Mouse (Mus musculus) CH12.LX (cell line): ENCODE results near the gene Adam12. TPM values are rescaled to one million over a fixed set of nuclear protein-coding genes. Genes with fewer than 3 reads are reported as not detected.

Source experiments
- DNase-seq: peaks from one replicate; pipeline ENCODE4 v3.0.0-alpha.2; 2013; ENCODE audit errors: extremely low read depth
- H3K27ac ChIP-seq: 2 replicates; pipeline ENCODE4 v1.5.1; 2012; ENCODE audit warnings: low read depth, mild to moderate bottlenecking, control low read depth, moderate library complexity; ENCODE audit not compliant: insufficient read depth
- H3K27me3 ChIP-seq: replicated peaks from 2 replicates; pipeline ENCODE3; 2012; ENCODE audit warnings: inconsistent platforms
- H3K36me3 ChIP-seq, 2 experiments: replicated peaks in 1 of 2; 2 replicates each; pipeline versions ENCODE3 to v1.6.1; 2012; ENCODE audit warnings: inconsistent platforms in 1 of 2, low read length in 1 of 2, mild to moderate bottlenecking in 1 of 2, mixed read lengths in 1 of 2, moderate library complexity in 1 of 2; ENCODE audit not compliant: control insufficient read depth in 1 of 2, insufficient read depth in 1 of 2
- H3K4me1 ChIP-seq, 2 experiments: 2 replicates each; pipeline ENCODE4 v1.6.1; 2012; ENCODE audit warnings: inconsistent platforms in 1 of 2, moderate library complexity in 1 of 2; ENCODE audit not compliant: insufficient read depth in 2 of 2, control insufficient read depth in 1 of 2
- H3K4me2 ChIP-seq: 2 replicates; pipeline ENCODE4 v1.6.1; 2012; ENCODE audit warnings: low read depth, mild to moderate bottlenecking, control low read depth; ENCODE audit not compliant: poor library complexity, insufficient read depth, severe bottlenecking
- H3K4me3 ChIP-seq, 3 experiments: fragments of 150-350 bp in 1 of 3; sonication (generic) in 1 of 3; replicated peaks in 1 of 3; 2 replicates each; pipeline versions ENCODE3 to v1.5.1; 2011 to 2012; ENCODE audit warnings: low read depth in 2 of 3, low read length in 2 of 3, mild to moderate bottlenecking in 2 of 3, moderate library complexity in 2 of 3, control low read depth in 1 of 3, improper control_type of control experiment in 1 of 3, inconsistent platforms in 1 of 3, mixed read lengths in 1 of 3; ENCODE audit not compliant: poor library complexity in 1 of 3
- H3K79me2 ChIP-seq: replicated peaks from 2 replicates; pipeline ENCODE4 v1.6.1; 2012; ENCODE audit warnings: mild to moderate bottlenecking, moderate library complexity; ENCODE audit not compliant: control insufficient read depth, poor library complexity, insufficient read depth, severe bottlenecking; ENCODE audit errors: extremely low read depth
- H3K9ac ChIP-seq: 2 replicates; pipeline ENCODE4 v1.6.1; 2012; ENCODE audit warnings: low read depth, mild to moderate bottlenecking, control low read depth, moderate library complexity; ENCODE audit not compliant: insufficient read depth
- H3K9me3 ChIP-seq: replicated peaks from 2 replicates; pipeline ENCODE3; 2012; ENCODE audit warnings: low read length, inconsistent platforms, mixed read lengths
- BHLHE40 ChIP-seq: IDR thresholded peaks from 2 replicates; pipeline ENCODE4 v1.6.1; 2011; ENCODE audit warnings: mild to moderate bottlenecking, low read depth, low read length, improper control_type of control experiment
- CHD1 ChIP-seq: IDR thresholded peaks from 2 replicates; pipeline ENCODE4 v1.6.1; 2012; ENCODE audit warnings: low read depth, low read length, improper control_type of control experiment, inconsistent platforms
- E2F4 ChIP-seq: IDR thresholded peaks from 2 replicates; pipeline ENCODE4 v1.6.1; 2011; ENCODE audit warnings: low read depth, low read length, improper control_type of control experiment; ENCODE audit not compliant: insufficient replicate concordance
- ELF1 ChIP-seq: IDR thresholded peaks from 2 replicates; pipeline ENCODE4 v1.6.1; 2014; ENCODE audit warnings: low read depth, mild to moderate bottlenecking, inconsistent platforms, low read length, improper control_type of control experiment
- ETS1 ChIP-seq: conservative IDR thresholded peaks from 2 replicates; pipeline ENCODE4 v1.6.1; 2012; ENCODE audit warnings: low read depth, mild to moderate bottlenecking, inconsistent platforms, low read length, improper control_type of control experiment, moderate library complexity
- JUND ChIP-seq: conservative IDR thresholded peaks from 2 replicates; pipeline ENCODE4 v1.6.1; 2011; ENCODE audit warnings: low read depth, low read length, improper control_type of control experiment
- KAT2A ChIP-seq: IDR thresholded peaks from 2 replicates; pipeline ENCODE4 v1.6.1; 2012; ENCODE audit warnings: low read length, improper control_type of control experiment, inconsistent platforms; ENCODE audit not compliant: insufficient replicate concordance
- MAZ ChIP-seq: IDR thresholded peaks from 2 replicates; pipeline ENCODE4 v1.6.1; 2012; ENCODE audit warnings: low read depth, mild to moderate bottlenecking, inconsistent platforms, low read length, improper control_type of control experiment, moderate library complexity
- SIN3A ChIP-seq: IDR thresholded peaks from 2 replicates; pipeline ENCODE4 v1.6.1; 2012; ENCODE audit warnings: low read length, improper control_type of control experiment, inconsistent platforms
- SMC3 ChIP-seq: IDR thresholded peaks from 2 replicates; pipeline ENCODE4 v1.6.1; 2011; ENCODE audit warnings: low read depth, low read length, improper control_type of control experiment
- TCF12 ChIP-seq: IDR thresholded peaks from 2 replicates; pipeline ENCODE4 v1.6.1; 2014; ENCODE audit warnings: low read depth, mild to moderate bottlenecking, inconsistent platforms, low read length, improper control_type of control experiment
- ZC3H11A ChIP-seq: IDR thresholded peaks from 2 replicates; pipeline ENCODE4 v1.6.1; 2012; ENCODE audit warnings: low read depth, mild to moderate bottlenecking, inconsistent platforms, low read length, improper control_type of control experiment
- ZKSCAN1 ChIP-seq: IDR thresholded peaks from 2 replicates; pipeline ENCODE4 v1.6.1; 2012; ENCODE audit warnings: low read depth, inconsistent platforms, low read length, improper control_type of control experiment, borderline replicate concordance
- dilution Hi-C: fragments of 300-500 bp; cut with MboI; formaldehyde crosslinking; loops from 2 replicates; pipeline ENCODE4 v1.14.3; 2020; ENCODE audit warnings: low sequenced_read_pairs; ENCODE audit not compliant: extremely low pct_unique_long_range_greater_than_20kb, extremely low pct_ligation_motif_present
- in situ Hi-C: fragments of 300-500 bp; cut with MboI; formaldehyde crosslinking; loops from 3 replicates; pipeline ENCODE4 v1.14.3; 2019; ENCODE audit warnings: low sequenced_read_pairs, low pct_ligation_motif_present, low pct_unique_long_range_greater_than_20kb, mixed read lengths
- polyA plus RNA-seq: library from polyadenylated mRNA; unstranded; fragments of >175 nt; gene quantifications from 2 replicates; pipeline ENCODE4 v1.2.1, GENCODE M21; 2012; ENCODE audit warnings: low read depth; ENCODE audit not compliant: insufficient read length
- total RNA-seq, 2 experiments: library from RNA; depleted of rRNA; stranded (reverse); fragments of 300-350 nt in 1 of 2; fragments of >200 nt in 1 of 2; gene quantifications; 2 replicates each; pipeline ENCODE4 v1.2.3; 2012 to 2014

The Adam12 gene
- total and polyA plus RNA-seq, 3 experiments = not detected

DNA sequence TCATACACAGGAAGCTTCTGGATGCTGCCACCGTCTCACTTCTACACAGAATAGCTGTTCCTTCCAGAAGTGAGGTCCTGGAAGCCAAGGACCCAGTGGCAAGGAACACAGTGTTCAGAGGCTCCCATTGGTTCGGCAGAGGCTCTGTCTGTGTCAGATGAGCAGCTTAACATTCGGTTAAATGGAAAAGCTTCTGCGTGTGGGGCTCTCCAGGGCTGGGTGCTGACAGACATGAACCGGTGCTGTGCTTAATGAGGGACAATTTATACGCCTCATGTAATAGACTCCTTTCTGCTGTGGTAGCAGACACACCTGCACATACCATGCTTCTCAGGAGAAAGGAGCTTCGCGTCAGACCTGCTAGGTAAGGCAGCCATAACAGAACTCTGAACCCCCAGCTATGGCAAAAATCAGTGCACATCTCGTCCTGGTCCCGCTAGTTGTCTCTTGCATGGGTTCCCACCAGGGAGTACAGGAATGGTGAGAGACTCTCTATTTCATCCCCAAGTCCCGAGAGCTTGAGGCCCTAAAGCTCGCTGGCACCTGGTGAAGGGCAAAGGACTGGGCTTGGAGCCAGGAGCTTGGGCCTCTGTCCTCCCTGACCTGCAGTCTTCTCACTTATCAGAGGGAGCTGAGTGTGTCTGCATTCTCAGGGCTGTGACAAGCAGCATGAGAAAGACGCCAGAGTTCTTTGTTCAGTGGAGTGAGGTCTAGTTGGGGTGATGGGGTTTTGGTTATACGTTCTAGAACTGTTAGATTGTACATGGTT is 280.0 kb downstream of the Adam12 start:
- TF ChIP-seq ZKSCAN1 = no peak
- Histone ChIP-seq H3K27ac (no peak overlapping the region), H3K9me3 (peaks cover 33% of the 10 kb centered on the region), H3K79me2 (no peaks in the 10 kb centered on the region), H3K4me3 (no peak overlapping the region), H3K4me1 (no peaks in the 10 kb centered on the region), H3K36me3 (no peaks in the 10 kb centered on the region), H3K27me3 (peaks cover 2% of the 10 kb centered on the region), H3K4me2 (no peak overlapping the region), H3K9ac (no peak overlapping the region)
- no peak for DNase-seq
- in situ Hi-C loops (no loop called here), dilution Hi-C loops (no loop called here)

DNA sequence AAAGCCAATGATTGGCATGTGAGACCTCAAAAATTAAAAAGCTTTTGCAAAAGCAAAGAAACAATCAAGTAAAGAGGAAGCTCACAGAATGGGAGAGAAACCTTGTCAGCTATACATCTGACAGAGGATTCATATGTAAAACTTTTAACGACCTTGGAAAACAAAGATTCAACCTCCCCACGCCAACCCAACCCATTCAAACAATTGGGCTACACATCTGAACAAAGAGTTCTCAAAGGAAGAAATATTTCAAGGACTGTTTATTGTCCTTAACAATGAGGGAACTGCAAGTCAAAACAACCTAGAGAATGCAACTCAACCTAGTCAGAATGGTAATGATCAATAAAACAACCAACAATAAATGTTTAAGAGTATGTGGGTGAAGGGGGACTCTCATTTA is 284.6 kb downstream of the Adam12 start:
- TF ChIP-seq ETS1 (no peak), SIN3A (no peak), MAZ (no peak), JUND (no peak), ZKSCAN1 (no peak), KAT2A (no peak), CHD1 (no peak), BHLHE40 (no peak), ZC3H11A (no peak), E2F4 (no peak), ELF1 (no peak), TCF12 (no peak), SMC3 (no peak)
- peaks cover 42% of the 10 kb centered on the region for H3K9me3 ChIP-seq
- H3K27me3 ChIP-seq = no peaks in the 10 kb centered on the region
- H3K4me3 ChIP-seq = no peak overlapping the region
- DNase-seq = no peak
- no peak overlapping the region for H3K9ac ChIP-seq
- dilution Hi-C loops = no loop called here
- H3K36me3 ChIP-seq = no peaks in the 10 kb centered on the region
- no peak overlapping the region for H3K4me2 ChIP-seq
- H3K4me1 ChIP-seq = no peaks in the 10 kb centered on the region
- in situ Hi-C loops = no loop called here
- no peaks in the 10 kb centered on the region for H3K79me2 ChIP-seq
- H3K27ac ChIP-seq = no peak overlapping the region
